9 mouse cellular contexts compared by ENCODE assay signal in genomic region chr1:119674984-119675383, GRCm38 (mm10). TPM values are rescaled to one million over a fixed set of nuclear protein-coding genes. Genes with fewer than 3 reads are reported as not detected.
A peak's percentile ranks its signal among the peaks of the same experiment; 100 is the strongest.
DNase-seq lines count a peak whose midpoint lies in the region; ATAC-seq and TF ChIP-seq lines count a peak whose summit lies in the region.
"Had no signal": no experiment of that assay in that cellular context is flagged by ENCODE, and none has a peak within 500 bp of the region (broad histone marks: within the 10 kb centered on the region; RNA-seq: fewer than 3 reads in every experiment).

No protein-coding gene starts in this region.

- H3K4me3 ChIP-seq in midbrain, embryonic 11.5 days (ENCODE audit: low read depth, low read length): no peak overlapping the region
- H3K4me3 ChIP-seq in midbrain, embryonic 10.5 days: no peak overlapping the region
- no peak overlapping the region for H3K4me3 ChIP-seq in cortical plate, adult 2 months (ENCODE audit: insufficient read depth, low read length)
- H3K4me3 ChIP-seq in intestine, postnatal 0 days (ENCODE audit: low read depth, low read length): no peak overlapping the region
- no peak overlapping the region for H3K4me3 ChIP-seq in lung, embryonic 14.5 days (ENCODE audit: low read depth, low read length)
- H3K4me3 ChIP-seq: hindbrain, embryonic 15.5 days had no signal

- no peak overlapping the region for H3K9ac ChIP-seq in midbrain, embryonic 11.5 days (ENCODE audit: low read length)
- H3K9ac ChIP-seq in intestine, postnatal 0 days (ENCODE audit: low read depth, low read length): no peak overlapping the region
- H3K9ac ChIP-seq in lung, embryonic 14.5 days: no peak overlapping the region
- H3K9ac ChIP-seq: hindbrain, embryonic 15.5 days had no signal

- H3K36me3 ChIP-seq in midbrain, embryonic 11.5 days (ENCODE audit: control insufficient read depth, insufficient read depth, low read length): 0 out of 2 replicates have a peak, but pooled peaks cover 3% of the 10 kb centered on the region
- H3K36me3 ChIP-seq in midbrain, embryonic 10.5 days: peaks cover 42% of the 10 kb centered on the region
- peaks cover 8% of the 10 kb centered on the region; the same call in 1 of the 2 replicates for H3K36me3 ChIP-seq in intestine, postnatal 0 days (ENCODE audit: control insufficient read depth, insufficient read depth)
- H3K36me3 ChIP-seq in lung, embryonic 14.5 days (ENCODE audit: insufficient read depth): peaks cover 28% of the 10 kb centered on the region
- H3K36me3 ChIP-seq in splenic B cell, adult 2 months (ENCODE audit: control insufficient read depth, insufficient read depth, low read length, poor library complexity, severe bottlenecking): peaks cover 3% of the 10 kb centered on the region; the same call in 1 of the 2 replicates

- H3K4me1 ChIP-seq in midbrain, embryonic 11.5 days (ENCODE audit: control insufficient read depth, insufficient read depth, low read length): no peaks in the 10 kb centered on the region
- H3K4me1 ChIP-seq in midbrain, embryonic 10.5 days: no peaks in the 10 kb centered on the region
- no peaks in the 10 kb centered on the region for H3K4me1 ChIP-seq in cortical plate, adult 2 months (ENCODE audit: control insufficient read depth, insufficient read depth, low read length)
- H3K4me1 ChIP-seq in intestine, postnatal 0 days (replicated peaks; ENCODE audit: control insufficient read depth, insufficient read depth, low read length): no peaks in the 10 kb centered on the region
- H3K4me1 ChIP-seq in lung, embryonic 14.5 days (ENCODE audit: insufficient read depth): no peaks in the 10 kb centered on the region
- H3K4me1 ChIP-seq: hindbrain, embryonic 15.5 days had no signal

- H3K4me2 ChIP-seq in midbrain, embryonic 11.5 days: no peak overlapping the region
- no peak overlapping the region for H3K4me2 ChIP-seq in intestine, postnatal 0 days (replicated peaks; ENCODE audit: low read depth)
- H3K4me2 ChIP-seq in lung, embryonic 14.5 days: no peak overlapping the region
- H3K4me2 ChIP-seq: hindbrain, embryonic 15.5 days had no signal

- H3K9me3 ChIP-seq in midbrain, embryonic 11.5 days (ENCODE audit: control insufficient read depth, low read length): no peaks in the 10 kb centered on the region
- H3K9me3 ChIP-seq in midbrain, embryonic 10.5 days (replicated peaks): no peaks in the 10 kb centered on the region
- H3K9me3 ChIP-seq in intestine, postnatal 0 days (ENCODE audit: control insufficient read depth): no peaks in the 10 kb centered on the region
- no peaks in the 10 kb centered on the region for H3K9me3 ChIP-seq in lung, embryonic 14.5 days (ENCODE audit: low read depth, low read length)
- H3K9me3 ChIP-seq: hindbrain, embryonic 15.5 days had no signal

- no peak for TF ChIP-seq POLR2A in cortical plate, adult 2 months (IDR thresholded peaks at IDR 0.05; ENCODE audit: extremely low read depth, insufficient read depth, low read length)

- ATAC-seq in midbrain, embryonic 11.5 days (ENCODE audit: low FRiP score): 0 out of 2 replicates have a peak, but pooled peaks have one; percentile 64
- no peak for ATAC-seq in intestine, postnatal 0 days
- peak; percentile 69 for ATAC-seq in lung, embryonic 14.5 days (ENCODE audit: insufficient read depth)

- 78% methylated on average over 1 of the region's 1 CpGs for WGBS in midbrain, embryonic 11.5 days
- WGBS in midbrain, embryonic 10.5 days: 81% methylated on average over 1 of the region's 1 CpGs
- WGBS in intestine, postnatal 0 days: 70% methylated on average over 1 of the region's 1 CpGs
- 55% methylated on average over 1 of the region's 1 CpGs for WGBS in lung, embryonic 14.5 days

- H3K27me3 ChIP-seq in midbrain, embryonic 11.5 days (ENCODE audit: control insufficient read depth, insufficient read depth, low read length): no peaks in the 10 kb centered on the region
- no peaks in the 10 kb centered on the region for H3K27me3 ChIP-seq in midbrain, embryonic 10.5 days (ENCODE audit: low read depth, poor library complexity, severe bottlenecking)
- no peaks in the 10 kb centered on the region for H3K27me3 ChIP-seq in intestine, postnatal 0 days (replicated peaks; ENCODE audit: control insufficient read depth, insufficient read depth, low read length)
- no peaks in the 10 kb centered on the region for H3K27me3 ChIP-seq in lung, embryonic 14.5 days (ENCODE audit: insufficient read depth, low read length)
- no peaks in the 10 kb centered on the region for H3K27me3 ChIP-seq in splenic B cell, adult 2 months (ENCODE audit: control insufficient read depth, insufficient read depth, low read length, poor library complexity, severe bottlenecking)
- H3K27me3 ChIP-seq: hindbrain, embryonic 15.5 days had no signal

- no peak overlapping the region for H3K27ac ChIP-seq in midbrain, embryonic 11.5 days (ENCODE audit: low read depth, low read length)
- H3K27ac ChIP-seq in midbrain, embryonic 10.5 days (replicated peaks): no peak overlapping the region
- no peak overlapping the region for H3K27ac ChIP-seq in cortical plate, adult 2 months (ENCODE audit: insufficient read depth, low read length)
- H3K27ac ChIP-seq in intestine, postnatal 0 days (ENCODE audit: low read depth, low read length): no peak overlapping the region
- no peak overlapping the region for H3K27ac ChIP-seq in lung, embryonic 14.5 days (ENCODE audit: low read depth)
- H3K27ac ChIP-seq: hindbrain, embryonic 15.5 days had no signal

- DNase-seq in adrenal gland, adult 2 months: peak; percentile 26
- DNase-seq in adrenal gland, postnatal 4 days (ENCODE audit: low spot score in 2 of 2): no peak
- DNase-seq in midbrain, embryonic 11.5 days (ENCODE audit: low spot score, missing footprints): peak; percentile 66
- no peak for DNase-seq in midbrain, embryonic 10.5 days (ENCODE audit: low spot score)
- peak; percentile 75 for DNase-seq in lung, embryonic 14.5 days
- peak; percentile 44 for DNase-seq in splenic B cell, adult 2 months (ENCODE audit: low read depth, low spot score)

- peak; percentile 66 for TF ChIP-seq CTCF in cortical plate, adult 2 months (IDR thresholded peaks at IDR 0.05; ENCODE audit: extremely low read depth, insufficient read depth, low read length)
- peak; percentile 90 for TF ChIP-seq CTCF in intestine, postnatal 0 days (IDR thresholded peaks at IDR 0.05; ENCODE audit: low read depth)
- TF ChIP-seq CTCF in lung, embryonic 14.5 days (IDR thresholded peaks at IDR 0.05; ENCODE audit: low read depth): peak; percentile 78

RNA-seq across cellular contexts. Expression of gene Epb41l5, which starts 26.2 kb away (rescaled TPM):
- 10 to 100 TPM; 10.0 to 12.3 TPM for total RNA-seq in adrenal gland, adult 2 months (2021)
- 1.8 and 2.7 TPM in 2 replicates for polyA plus RNA-seq in adrenal gland, adult 2 months (2012; rRNA removed)
- total RNA-seq in adrenal gland, postnatal 4 days (2021): 10 to 100 TPM; 13.1 to 20.2 TPM
- 48.9 and 50.0 TPM in 2 replicates for polyA plus RNA-seq in midbrain, embryonic 11.5 days (2014; fragmentation: Nextera tagmentation; extraction: Ambion mirVana)
- 58.9 and 60.2 TPM in 2 replicates for polyA plus RNA-seq in midbrain, embryonic 10.5 days (2016; fragmentation: Nextera tagmentation; extraction: Ambion mirVana)
- polyA plus RNA-seq in cortical plate, adult 2 months (2012; rRNA removed): 5.2 and 5.4 TPM in 2 replicates
- 14.3 and 17.5 TPM in 2 replicates for polyA plus RNA-seq in intestine, postnatal 0 days (2015; fragmentation: Nextera tagmentation; extraction: Ambion mirVana)
- polyA plus RNA-seq in lung, embryonic 14.5 days (2014; fragmentation: Nextera tagmentation; extraction: Ambion mirVana): 49.9 and 55.7 TPM in 2 replicates

Comparison
In these comparisons a context has a peak if more than half of its experiments do, and no peak if none do; other contexts are left out.
1. DNase-seq: peak in adrenal gland, adult 2 months (single experiment), midbrain, embryonic 11.5 days (single experiment), lung, embryonic 14.5 days (single experiment) and splenic B cell, adult 2 months (single experiment); none in adrenal gland, postnatal 4 days (0 of 2) and midbrain, embryonic 10.5 days (single experiment).
2. Peak in every context shown above with its lines, with median percentiles within 50 percentile points of each other: CTCF ChIP-seq.